Mouse (Mus musculus) retina, postnatal 7 days (tissue): ENCODE measurements around the gene Krt26.

Source experiments
- DNase-seq: peaks from one replicate; pipeline ENCODE4 v3.0.0-alpha.2; 2012; ENCODE audit warnings: low read depth, low spot score

The Krt26 gene

DNA sequence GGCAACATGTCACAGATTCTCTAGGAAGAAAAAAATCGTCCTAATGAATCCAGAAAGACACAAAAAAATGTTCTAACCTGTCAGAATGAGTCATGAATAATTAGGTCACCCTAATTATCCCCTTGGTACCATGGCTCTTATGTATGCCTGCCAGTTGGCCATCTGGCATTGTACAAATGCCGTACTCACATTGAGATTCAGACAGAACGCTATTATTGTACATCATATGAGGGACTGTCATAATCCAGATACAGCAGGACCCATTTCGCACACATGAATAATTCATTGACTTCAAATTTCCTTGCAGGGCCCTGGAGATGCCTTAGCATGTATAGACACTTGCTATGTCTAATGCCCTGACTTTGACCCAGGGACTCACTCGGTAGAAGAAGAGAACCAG lies 53.8 kb downstream of the Krt26 start:
- no peak for DNase-seq

DNA sequence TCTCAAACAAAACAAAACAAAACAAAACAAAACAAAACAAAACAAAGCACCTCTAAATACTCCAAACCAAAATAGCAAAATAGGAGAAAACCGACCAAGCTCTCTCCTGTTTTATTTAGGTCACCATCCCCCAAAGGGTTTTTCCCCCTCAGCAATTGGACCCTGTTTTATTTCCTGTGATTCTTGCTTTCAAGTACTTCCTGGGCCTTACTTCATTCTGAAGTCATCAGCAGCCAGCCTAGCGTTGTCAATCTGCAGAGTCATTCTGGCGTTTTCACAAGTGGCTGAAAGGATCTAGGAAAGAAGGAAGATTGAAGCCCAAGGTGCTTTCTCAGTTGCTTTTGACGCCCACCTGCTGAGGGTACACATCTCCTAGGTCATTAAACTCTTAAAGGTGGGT lies 54.4 kb downstream of the Krt26 start:
- no peak for DNase-seq

DNA sequence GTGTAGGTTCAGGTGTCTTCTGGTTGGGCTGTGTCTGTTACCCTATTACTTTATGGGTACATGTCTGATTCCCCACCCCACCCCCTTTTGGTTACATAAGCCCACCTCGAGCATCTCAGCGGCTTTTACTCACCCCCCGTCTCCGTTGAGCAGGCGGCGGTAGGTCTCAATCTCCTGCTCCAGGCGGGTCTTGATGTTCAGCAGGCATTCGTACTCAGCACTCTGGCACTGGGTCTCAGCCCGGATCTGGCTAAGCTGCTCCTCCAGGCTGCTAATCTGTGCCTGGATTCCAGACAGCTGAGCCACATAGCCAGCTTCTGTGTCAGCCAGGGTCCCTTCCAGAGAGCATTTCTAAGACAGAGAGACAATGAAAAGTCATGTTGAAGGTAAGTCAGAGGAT lies 56.6 kb downstream of the Krt26 start:
- no peak for DNase-seq

DNA sequence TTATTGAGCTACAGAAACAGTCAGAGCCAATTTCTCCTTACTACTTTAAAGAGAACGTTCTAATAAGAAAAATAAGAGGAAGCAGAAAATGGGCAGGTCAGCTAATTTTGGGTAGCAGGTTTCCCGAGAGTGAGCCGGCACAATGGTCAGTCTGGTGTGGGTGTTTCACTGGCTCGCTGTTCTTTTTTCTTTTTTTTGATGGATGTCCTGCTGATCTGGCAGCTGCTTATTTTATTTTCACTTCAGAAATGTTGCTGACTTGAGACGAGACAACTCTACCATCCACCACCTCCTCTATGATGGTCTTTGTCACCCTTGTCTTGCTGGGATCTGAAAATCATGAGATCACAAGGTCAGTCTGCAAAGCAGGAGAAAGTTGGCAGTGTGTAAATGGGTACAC lies 57.8 kb downstream of the Krt26 start:
- no peak for DNase-seq
